Mouse (Mus musculus) megakaryocyte-erythroid progenitor cell, adult 5-6 weeks (primary cell): ENCODE measurements at regions not wholly inside any gene's neighbourhood (a gene's known extent, or its start where the extent isn't known, plus 50 kb on each side); places are given as distances from the start of the nearest gene placed in this dataset.

ENCODE experiments used
- ATAC-seq: replicated peaks from 2 replicates; pipeline ENCODE4 v1.8.0; 2016; ENCODE audit warnings: mild to moderate bottlenecking, inconsistent platforms; ENCODE audit not compliant: severe bottlenecking, poor library complexity, low FRiP score, low TSS enrichment

- ATAC-seq = no peak
Measured at GRCm38 (mm10) chr3:37962043-37962810, 237.9 kb upstream of the Gm5148 start.

- ATAC-seq = no peak
Measured at GRCm38 (mm10) chr3:37958361-37958978, 234.2 kb upstream of the Gm5148 start.

DNA sequence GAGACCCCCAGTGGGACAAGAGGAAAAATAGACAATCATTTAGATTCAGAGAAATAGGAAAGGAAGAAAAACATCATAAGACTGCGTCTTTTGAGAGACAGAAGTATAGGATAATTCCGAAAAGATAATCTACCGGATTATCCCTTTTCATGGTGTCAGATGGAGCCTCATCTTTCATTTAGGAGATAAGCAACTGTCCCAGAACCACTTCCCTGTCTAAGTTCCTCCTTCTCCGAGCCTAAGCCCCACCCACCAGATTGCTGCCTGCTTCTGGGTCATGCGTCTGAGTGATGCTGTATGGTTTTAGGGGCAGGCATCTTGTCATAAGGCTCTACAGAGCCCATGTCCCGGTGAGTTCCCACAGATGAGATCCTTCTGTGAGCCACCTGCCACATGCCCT, 232.3 kb upstream of the Gm5148 start:
- ATAC-seq = no peak

DNA sequence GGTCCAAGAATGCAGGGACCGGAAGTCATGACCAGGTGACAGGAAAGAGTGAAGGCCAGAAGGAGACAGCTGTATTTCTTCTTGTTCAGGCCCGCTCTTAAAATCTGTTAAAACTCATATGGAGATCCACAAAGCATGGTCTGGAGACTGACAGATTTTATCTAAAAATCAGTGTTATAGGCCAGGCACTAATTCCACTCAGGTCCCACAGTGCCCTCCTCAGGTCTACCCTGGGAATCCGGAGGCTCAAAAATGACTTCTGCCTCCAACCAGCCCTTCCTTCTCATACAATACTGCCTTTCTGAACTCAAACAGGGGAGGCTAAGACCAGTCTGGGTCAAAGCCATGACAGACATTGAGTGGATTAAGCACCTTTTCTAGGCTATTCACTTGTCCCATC, 228.6 kb upstream of the Gm5148 start:
- no peak for ATAC-seq

DNA sequence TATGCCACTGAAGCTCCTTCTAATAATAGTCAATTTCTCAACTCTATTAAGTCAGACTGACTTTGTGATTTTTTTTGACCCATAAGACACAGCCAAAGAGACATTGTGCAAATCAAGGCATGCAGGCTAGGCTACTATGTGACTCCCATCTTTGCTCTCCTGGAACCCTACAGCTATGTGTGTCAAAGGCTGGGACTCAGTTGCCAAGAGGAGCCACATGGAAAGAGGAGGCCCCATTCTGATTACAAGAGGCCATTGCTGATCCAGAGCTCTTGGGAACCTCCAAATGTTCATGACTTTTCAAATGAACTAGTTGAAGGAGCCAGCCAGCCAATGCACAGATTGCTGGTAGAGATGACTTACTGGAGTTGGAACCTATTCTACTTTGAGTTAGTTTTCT, 228.0 kb upstream of the Gm5148 start:
- no peak for ATAC-seq

GRCm38 (mm10) chr3:37943661-37944060, 219.4 kb upstream of the Gm5148 start:
- no peak for ATAC-seq

DNA sequence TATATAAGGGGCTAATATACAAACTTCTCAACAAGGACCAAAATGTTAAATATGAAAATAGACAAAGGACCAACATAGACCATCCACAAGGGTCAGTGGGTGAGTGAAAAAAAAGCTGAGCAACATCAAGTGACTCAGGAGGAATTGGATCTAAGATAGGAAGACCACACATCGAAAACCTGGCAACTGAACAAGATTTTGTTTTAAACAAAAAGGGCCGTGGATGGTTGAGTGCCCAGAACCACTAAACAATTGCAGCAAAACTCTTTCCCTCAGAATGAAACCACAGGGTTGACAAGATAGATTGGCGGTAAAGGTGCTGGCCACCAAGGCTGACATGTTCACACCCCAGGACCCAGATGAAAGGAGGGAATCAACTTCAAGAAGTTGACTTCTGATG, 215.7 kb upstream of the Gm5148 start:
- no peak for ATAC-seq

- ATAC-seq = no peak
Measured at GRCm38 (mm10) chr3:37938870-37939269, 214.6 kb upstream of the Gm5148 start.

DNA sequence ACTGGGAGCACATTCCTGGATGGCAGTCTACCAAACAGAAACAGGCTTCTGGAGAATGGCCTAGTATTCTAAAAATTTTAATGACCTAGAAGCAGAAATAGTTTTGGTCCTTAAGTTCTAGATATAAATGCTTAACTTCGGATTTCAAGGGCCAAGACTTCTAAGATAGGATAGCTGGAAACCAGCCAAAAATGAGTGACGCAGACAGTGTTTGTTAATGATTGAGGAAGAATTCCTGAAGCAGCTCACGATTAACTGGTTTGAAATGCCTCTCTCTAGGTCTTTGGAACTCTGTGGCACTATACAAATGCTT, 213.9 kb upstream of the Gm5148 start:
- ATAC-seq = no peak

DNA sequence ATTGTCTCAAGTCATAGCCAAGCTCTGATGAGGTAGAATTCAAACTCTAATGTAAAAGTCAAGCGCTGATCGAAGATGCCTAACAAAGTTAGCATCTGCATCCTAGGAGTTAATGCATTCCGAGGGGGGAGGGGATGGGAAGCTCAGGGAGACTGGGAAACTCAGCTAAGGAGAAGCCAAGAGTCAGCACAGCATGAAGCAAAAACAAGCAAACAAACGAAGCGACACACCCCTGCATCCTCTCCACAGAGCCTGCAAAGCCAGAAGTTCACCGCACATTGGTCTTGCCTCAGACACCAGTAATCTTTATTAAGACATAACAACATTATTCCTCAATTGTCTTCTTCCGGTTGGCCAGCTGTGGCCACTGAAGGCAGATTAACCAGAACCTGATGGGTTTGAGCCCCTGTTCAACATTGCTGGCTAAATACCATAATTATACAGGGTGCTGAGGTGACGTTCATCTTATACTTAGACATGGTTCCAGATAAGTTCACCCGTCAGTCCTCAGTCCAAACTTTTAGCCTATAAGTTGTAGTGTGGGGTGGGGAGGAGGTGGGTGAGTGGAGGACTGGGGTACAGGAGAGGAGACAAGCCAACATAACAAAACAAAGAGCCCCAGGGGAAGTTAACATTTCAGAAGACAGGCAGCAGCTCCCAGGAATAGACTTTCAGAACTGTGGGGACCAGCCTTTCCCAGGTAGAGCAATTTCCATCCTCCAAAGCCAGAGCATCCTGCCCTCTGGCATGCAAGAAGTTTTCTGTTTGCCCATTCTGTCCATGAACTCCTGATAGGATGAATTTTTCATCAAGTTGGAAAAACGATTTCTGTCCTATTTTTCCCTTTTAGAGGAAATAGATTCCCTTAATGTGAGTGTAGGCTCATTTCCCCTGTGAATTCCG, 213.3 kb upstream of the Gm5148 start:
- no peak for ATAC-seq

DNA sequence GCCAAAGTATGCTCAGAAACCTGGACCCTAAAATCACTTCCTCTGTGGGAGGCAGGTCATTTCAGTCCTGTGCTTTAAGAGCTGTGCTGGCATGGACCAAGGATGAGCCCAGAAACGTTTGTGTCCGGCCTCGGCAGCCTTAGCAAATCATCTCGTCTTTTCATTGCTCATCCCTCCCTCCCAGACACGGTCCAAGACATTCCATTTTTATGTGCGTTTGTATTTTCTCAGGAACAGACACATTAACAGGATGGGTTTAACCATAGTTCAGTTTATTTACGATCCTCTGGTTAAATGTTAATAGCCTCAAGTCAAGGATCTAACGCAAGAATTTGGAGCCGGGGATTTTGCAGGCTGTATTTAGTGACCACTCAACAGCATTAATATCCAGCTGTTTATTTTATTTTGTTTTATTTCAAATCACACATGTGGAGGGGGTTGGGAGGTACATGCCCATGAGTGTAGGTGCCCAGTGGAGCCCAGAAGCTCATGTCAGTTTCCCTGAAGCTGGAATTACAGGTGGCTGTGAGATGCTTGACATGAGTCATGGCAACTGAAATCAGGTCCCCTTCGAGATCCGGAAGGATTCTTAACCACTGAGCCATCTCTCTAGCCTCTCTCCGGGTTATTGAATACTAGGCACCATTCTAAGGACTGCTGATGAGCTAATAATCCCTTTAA, 212.1 kb upstream of the Gm5148 start:
- ATAC-seq = no peak

GRCm38 (mm10) chr3:37934905-37935708, 210.8 kb upstream of the Gm5148 start:
- ATAC-seq = no peak

- no peak for ATAC-seq
Measured at GRCm38 (mm10) chr3:37934236-37934635, 209.9 kb upstream of the Gm5148 start.

DNA sequence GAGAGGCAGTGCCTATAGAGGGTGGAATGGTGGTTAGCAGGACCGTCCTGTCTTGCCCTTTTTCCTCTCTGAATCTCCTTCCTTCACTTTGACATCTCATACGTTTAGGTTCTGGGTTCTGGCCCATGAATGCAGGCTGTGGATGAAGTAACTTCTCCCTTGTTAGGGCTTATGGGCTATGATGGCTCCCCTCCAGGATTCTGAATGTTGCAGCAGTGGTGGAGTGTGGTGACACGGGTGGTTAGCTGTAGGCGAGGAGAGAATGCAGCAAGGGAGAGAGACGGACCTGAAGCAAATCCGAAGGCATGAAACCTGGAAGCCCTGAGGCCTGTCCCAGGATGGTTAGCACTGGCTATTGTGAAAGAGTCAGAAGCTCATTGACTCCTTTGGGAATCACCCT, 204.4 kb upstream of the Gm5148 start:
- no peak for ATAC-seq

GRCm38 (mm10) chr3:37919450-37920156, 195.3 kb upstream of the Gm5148 start:
- no peak for ATAC-seq

- no peak for ATAC-seq
Measured at GRCm38 (mm10) chr3:37916786-37917479, 192.6 kb upstream of the Gm5148 start.

DNA sequence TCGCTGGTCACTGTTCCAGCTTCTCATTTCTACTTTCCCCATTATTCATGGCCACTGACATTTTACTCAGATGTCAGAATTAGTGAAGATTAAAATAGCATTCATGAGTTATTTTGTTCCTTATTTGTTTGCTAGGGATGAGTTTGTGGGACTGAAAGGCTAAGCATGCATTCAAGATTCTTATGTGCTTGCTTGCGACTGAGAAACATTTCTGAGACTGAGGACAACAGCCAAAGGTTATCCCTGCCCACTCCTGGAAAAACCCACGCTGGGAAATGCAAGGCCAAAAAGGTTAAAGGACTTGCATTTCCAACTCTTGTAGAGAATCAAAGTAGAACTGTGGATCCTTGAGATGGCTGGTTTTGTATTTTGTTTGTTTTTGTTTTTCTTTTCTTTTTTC, 192.0 kb upstream of the Gm5148 start:
- no peak for ATAC-seq

DNA sequence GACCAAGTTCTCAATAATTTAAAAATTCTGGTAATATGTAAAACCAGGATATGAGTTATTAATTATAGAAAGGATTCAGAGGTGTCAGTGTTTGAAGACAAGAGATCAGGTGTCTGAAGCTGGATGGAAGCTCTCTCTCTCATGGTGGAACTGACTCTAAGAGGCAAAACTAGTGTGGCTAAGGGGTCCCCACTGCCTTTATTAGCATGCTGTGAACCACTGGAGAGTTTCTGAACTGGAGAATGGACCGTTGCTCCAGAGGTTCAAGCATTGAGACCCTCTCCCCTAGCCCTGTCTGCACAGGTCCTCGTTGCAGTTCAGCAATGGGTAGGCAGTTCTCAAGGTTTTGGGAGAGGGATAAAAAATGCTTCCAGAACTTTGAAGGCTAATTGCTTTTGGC, 191.4 kb upstream of the Gm5148 start:
- no peak for ATAC-seq
